Mouse (Mus musculus) 3134 (cell line): ENCODE measurements around the gene Cyp27b1.
"Not testable (repeated sequence)": the region's sequence is repeated elsewhere in the genome, so short reads cannot be mapped to it uniquely, and the experiment has no call there.

ENCODE experiments used
- DNase-seq: peaks from one replicate; pipeline ENCODE4 v3.0.0-alpha.2; 2011; ENCODE audit warnings: low spot score; ENCODE audit not compliant: insufficient read length; ENCODE audit errors: extremely low read depth

The Cyp27b1 gene

DNA sequence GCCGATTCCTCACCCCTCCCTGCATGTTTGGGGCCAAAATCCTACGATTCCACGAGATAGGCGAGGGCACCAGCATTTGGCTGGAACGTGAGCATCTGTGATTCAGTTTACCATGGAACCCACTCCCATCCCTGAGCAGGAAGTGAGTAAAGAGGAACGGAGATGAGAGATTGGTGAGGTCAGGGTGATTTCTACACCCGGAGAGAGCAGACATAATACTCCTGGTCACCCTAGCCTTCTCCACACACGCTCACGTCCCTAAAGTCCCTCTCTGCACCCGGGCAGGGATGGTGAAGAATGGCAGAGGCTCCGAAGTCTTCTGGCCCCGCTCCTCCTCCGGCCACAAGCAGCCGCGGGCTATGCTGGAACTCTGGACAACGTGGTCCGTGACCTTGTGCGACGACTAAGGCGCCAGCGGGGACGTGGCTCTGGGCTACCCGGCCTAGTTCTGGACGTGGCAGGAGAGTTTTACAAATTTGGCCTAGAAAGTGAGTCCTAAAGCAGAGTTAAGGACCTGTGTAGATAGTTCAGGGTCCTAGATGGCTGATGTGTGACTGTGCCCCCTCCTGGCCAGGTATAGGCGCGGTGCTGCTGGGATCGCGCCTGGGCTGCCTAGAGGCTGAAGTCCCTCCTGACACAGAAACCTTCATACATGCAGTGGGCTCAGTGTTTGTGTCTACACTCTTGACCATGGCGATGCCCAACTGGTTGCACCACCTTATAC lies 1.5 kb downstream of the Cyp27b1 start:
- no peak for DNase-seq

GRCm38 (mm10) chr10:127050119-127050474 lies 2.0 kb downstream of the Cyp27b1 start:
- DNase-seq = no peak

- no peak for DNase-seq
Measured at GRCm38 (mm10) chr10:127054646-127055045, 6.6 kb downstream of the Cyp27b1 start.

- DNase-seq = no peak
Measured at GRCm38 (mm10) chr10:127055406-127055805, 7.4 kb downstream of the Cyp27b1 start.

DNA sequence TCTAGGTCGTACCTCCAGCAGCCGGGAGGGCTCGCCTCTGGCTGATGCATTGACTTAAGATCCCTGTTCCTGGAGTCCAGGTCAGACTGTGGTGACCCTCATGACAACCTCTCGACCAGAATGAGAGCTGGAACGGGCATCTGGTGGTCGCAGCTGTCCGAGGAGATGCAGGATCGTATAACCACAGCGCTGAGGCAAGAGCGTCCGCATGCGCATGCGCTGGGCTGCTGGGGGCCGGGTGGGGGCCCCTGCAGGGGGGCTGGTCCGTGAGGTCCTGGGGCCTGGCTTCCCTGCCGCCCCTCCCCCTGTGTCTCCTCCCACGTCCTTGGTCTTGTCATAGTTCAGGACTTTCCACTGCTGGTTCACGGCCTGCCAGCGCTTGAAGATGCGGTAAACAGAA lies 8.4 kb downstream of the Cyp27b1 start:
- DNase-seq = no peak

GRCm38 (mm10) chr10:127058161-127058560 lies 10.1 kb downstream of the Cyp27b1 start:
- peak; percentile 52 for DNase-seq

DNA sequence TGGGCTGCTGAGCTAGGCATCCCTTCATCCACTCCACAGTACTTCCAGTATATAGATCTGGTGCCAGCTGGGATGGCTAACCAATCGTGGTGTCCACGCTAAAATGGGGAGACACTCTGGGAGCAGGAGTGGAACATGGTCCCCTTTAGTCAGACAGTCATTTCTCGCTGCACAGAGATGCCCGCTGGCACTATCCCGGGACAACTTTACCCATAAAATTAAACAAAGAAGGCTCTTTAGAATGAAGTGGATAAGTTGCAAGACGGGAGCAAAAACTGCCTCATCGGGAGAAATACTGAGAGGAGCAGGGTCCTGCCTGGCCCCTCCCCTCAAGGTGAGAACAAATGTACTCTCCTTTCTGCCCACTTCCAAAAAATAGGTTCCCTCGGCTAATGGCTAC lies 10.7 kb downstream of the Cyp27b1 start:
- no peak for DNase-seq

GRCm38 (mm10) chr10:127059174-127059967 lies 11.3 kb downstream of the Cyp27b1 start:
- no peak for DNase-seq

DNA sequence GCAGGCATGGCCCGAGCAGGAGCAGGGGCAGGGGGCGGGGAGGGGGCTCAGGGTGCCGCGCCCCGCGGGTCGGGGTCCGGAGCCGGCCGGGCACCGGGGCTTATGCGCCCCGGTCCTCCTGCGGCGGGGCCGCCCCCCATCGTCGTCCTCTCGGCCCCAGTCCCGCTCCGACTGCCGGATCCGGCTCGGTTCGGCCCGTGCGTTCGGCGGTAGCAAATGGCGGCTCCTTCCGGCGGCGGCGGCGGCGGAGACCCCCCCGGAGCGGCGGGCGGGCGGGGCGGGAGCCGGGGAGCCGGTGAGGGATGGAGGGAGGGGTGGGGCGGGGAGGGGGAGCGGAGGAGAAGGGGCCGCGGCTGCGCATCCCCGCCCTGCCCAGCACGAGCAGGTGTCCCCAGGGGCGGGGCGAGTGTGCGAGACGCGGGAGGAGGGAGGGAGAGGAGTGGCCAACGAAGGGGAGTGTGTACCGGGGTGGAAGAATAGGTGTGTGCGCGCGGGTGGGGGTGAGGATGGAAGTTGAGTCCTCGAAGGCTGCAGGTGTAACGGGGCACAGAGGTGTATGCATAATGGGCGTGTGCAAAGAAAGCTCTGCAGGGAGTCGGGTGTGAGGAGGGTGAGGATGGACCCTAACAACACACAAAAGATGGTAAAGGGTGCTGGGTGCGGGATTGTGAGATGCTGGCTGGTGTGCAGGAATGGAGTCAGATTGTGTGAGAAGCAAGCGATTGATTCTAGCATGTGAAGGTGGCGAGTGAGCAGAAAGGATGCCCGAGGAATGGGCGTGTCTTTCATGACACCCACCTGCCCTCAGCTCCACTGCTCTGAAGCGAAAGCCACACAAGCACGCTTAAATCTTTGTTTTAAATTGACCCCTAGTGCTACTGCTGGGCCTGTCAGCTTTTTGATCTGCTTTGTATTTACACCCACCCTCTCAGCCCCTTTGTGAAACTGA lies 12.2 kb downstream of the Cyp27b1 start, which contains the start of gene March9:
Gene March9 (minus strand): TSS at position 217 of the 949 bp plus-strand sequence.
- peak; percentile 60 for DNase-seq

DNA sequence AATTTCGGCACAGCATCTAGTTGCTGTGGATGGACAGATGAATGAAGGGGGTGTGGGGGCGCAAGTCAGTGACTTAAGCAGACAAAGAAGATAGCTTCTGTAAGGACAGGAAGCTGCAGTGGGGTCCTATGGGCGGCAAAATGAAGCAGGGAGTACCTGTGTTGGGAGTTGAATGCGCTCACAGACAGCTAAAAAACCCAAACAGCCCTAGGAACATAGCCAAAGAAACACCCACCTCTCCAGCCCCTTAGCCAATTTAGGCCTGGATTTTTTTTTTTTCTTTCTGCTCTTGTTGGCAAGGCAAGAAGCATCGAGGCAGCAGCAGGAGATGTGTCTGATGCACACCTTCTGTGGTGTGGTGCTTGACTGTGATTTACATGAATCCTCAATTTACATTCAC lies 13.0 kb downstream of the Cyp27b1 start:
- no peak for DNase-seq

GRCm38 (mm10) chr10:127061513-127061912 lies 13.5 kb downstream of the Cyp27b1 start:
- no peak for DNase-seq

DNA sequence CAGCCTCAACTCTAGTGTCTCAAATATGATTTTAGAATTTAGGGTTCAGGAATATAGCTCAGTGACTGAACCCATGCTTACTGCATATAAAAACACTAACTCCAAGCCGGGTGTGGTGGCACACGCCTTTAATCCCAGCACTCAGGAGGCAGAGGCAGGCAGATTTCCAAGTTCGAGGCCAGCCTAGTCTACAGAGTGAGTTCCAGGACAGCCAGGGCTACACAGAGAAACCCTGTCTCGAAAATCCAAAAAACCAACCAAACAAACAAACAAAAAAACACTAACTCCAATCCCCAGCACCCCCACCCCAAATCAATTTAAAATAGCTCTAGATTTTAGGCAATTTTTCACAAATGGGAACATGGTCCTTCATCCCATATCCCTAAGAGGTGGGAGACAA lies 14.1 kb downstream of the Cyp27b1 start:
- not testable (repeated sequence) for DNase-seq

- DNase-seq = peak; percentile 47
Measured at GRCm38 (mm10) chr10:127062503-127062902, 14.5 kb downstream of the Cyp27b1 start.

DNA sequence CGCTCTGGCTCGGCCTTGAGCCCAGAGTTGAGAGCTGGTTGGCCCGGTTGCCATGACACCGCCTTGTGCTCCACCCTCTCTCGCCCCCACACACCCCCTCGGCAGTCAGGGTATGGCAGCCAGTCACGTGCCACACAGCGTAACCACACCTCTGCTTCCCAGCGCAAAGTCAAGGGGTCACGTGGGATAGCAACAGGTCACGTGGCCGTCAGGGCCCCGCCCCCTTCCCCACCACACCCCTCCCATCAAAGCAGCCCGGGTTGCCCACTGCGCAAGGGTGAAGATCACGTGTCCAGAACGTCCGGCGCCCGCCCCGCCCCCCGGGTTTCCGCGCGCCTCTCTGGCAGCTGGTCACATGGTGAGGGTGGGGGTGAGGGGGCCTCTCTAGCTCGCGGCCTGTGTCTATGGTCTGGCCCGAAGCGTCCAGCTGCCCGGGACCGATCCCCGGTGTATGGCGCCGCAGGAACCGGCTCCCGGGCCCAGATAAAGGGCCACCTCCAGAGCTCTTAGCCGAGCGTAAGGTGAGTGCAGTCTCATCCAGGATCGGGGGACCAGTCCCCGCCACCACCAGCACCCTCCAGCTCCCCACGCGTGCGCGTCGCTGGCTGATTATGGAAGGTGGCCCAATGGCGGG lies 15.3 kb downstream of the Cyp27b1 start, which contains the start of gene Cdk4:
Gene Cdk4 (plus strand): TSS at position 296 of the 634 bp plus-strand sequence.
- peak; percentile 100 for DNase-seq

DNA sequence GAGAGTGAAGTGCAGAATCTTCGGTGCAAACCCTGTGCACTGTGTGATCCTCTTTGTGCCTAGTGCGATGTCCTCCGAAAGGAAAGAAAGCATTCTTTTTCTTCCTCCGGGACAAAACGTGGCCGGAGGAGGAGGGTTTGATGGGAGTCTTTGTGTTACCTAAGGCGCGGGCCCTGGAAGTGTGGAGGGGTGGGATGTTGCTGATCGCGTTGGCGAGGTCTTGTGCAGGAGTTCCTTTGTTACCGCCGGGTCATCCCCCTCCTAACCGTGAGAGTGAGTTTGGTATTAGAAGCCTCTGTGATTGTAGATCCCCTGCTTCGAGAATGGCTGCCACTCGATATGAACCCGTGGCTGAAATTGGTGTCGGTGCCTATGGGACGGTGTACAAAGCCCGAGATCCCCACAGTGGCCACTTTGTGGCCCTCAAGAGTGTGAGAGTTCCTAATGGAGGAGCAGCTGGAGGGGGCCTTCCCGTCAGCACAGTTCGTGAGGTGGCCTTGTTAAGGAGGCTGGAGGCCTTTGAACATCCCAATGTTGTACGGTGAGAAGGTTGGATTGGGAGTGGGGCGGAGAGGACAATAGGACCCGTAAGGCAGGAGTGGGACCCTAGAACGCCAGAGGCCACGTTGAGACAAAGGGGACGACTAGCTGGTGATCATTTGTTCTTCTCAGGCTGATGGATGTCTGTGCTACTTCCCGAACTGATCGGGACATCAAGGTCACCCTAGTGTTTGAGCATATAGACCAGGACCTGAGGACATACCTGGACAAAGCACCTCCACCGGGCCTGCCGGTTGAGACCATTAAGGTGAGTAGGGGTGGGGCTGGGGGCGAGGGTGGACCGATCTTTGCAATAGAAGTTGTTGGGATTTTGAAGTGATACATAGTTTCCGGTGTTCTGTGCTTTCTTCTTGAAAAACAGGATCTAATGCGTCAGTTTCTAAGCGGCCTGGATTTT lies 16.1 kb downstream of the Cyp27b1 start:
- DNase-seq = no peak

GRCm38 (mm10) chr10:127065981-127066380 lies 17.9 kb downstream of the Cyp27b1 start:
- DNase-seq = no peak

GRCm38 (mm10) chr10:127066519-127067018 lies 18.5 kb downstream of the Cyp27b1 start:
- DNase-seq = no peak

DNA sequence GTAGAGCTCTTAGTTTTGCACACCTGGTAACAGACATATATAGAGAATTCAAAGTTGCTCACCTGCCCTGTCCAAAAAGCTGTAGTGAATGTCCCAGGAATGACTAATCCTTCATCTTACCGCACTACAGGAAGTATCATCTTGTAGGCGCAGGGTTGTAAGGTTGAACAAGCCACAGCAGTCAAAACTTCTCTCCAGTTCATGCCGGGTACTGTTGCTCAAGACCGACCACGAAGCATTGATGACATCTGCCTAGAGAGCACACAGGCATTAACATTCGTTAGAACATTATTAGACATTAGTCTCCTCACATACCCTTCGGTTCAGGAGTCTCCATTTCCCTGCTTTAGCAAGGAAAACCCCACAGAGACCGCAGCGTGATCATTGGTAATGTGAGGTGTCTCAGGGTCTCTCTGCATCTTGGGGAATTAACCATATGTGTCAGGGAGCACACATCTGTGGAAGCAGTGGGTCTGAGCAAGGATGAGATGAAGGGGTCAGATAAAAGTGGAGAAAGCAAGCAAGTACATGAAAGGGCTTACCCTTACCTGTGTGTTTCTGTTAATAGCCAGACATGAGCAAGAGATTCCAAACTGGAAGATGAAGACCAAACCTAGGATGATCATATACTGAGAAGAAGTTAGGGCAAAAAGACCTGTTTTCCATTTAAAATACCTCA lies 20.4 kb downstream of the Cyp27b1 start:
- no peak for DNase-seq
